Mouse (Mus musculus) midbrain, embryonic 13.5 days (tissue): ENCODE results near the gene Morc4. TPM values are rescaled to one million over a fixed set of nuclear protein-coding genes. Genes with fewer than 3 reads are reported as not detected.

ENCODE experiments used
- ATAC-seq: fragments of 200-750 bp; cut with Nextera tagmentation; 2 replicates; pipeline ENCODE4 v1.8.0; 2017; ENCODE audit warnings: mild to moderate bottlenecking, moderate TSS enrichment, moderate library complexity
- H3K27ac ChIP-seq: fragments of 300-500 bp; sonication (generic); 2 replicates; pipeline ENCODE4 v1.5.1; 2015; ENCODE audit warnings: inconsistent platforms, mild to moderate bottlenecking, moderate library complexity
- H3K27me3 ChIP-seq: fragments of 300-500 bp; sonication (generic); 2 replicates; pipeline ENCODE4 v1.6.1; 2015; ENCODE audit warnings: mild to moderate bottlenecking, inconsistent platforms
- H3K36me3 ChIP-seq: fragments of 300-500 bp; sonication (generic); 2 replicates; pipeline ENCODE4 v1.6.1; 2015; ENCODE audit warnings: mild to moderate bottlenecking, inconsistent platforms
- H3K4me1 ChIP-seq: fragments of 300-500 bp; sonication (generic); replicated peaks from 2 replicates; pipeline ENCODE4 v1.6.1; 2015; ENCODE audit warnings: inconsistent platforms
- H3K4me2 ChIP-seq: fragments of 300-500 bp; sonication (generic); replicated peaks from 2 replicates; pipeline ENCODE4 v1.6.1; 2015; ENCODE audit warnings: moderate library complexity, mild to moderate bottlenecking, inconsistent platforms
- H3K4me3 ChIP-seq: fragments of 300-500 bp; sonication (generic); replicated peaks from 2 replicates; pipeline ENCODE4 v1.5.1; 2015; ENCODE audit warnings: mild to moderate bottlenecking, inconsistent platforms
- H3K9ac ChIP-seq: fragments of 300-500 bp; sonication (generic); replicated peaks from 2 replicates; pipeline ENCODE4 v1.6.1; 2015; ENCODE audit warnings: mild to moderate bottlenecking, inconsistent platforms
- H3K9me3 ChIP-seq: fragments of 300-500 bp; sonication (generic); 2 replicates; pipeline ENCODE4 v1.6.1; 2016; ENCODE audit warnings: mild to moderate bottlenecking, inconsistent platforms
- WGBS: fragments of 180-500 bp; shearing (Covaris S2); methylation state at CpG from one replicate; pipeline ENCODE4 v1.1.7; 2015; 5-methylcytosine and 5-hydroxymethylcytosine counted together
- polyA plus RNA-seq: library from polyadenylated mRNA; unstranded; fragments of >200 nt; fragmentation: Nextera tagmentation; extraction: Ambion mirVana; gene quantifications from 2 replicates; pipeline ENCODE4 v1.2.1, GENCODE M21; 2015

The Morc4 gene
- 3.7 and 3.8 TPM in 2 replicates for polyA plus RNA-seq

- ATAC-seq, result peak; percentile 96
- H3K9ac ChIP-seq, result peak within 1 kb of the TSS; percentile 64
- peak within 1 kb of the TSS; percentile 60 for H3K4me3 ChIP-seq
- H3K4me1 ChIP-seq, result 0 out of 2 replicates have a peak, but pooled peaks cover 2% of the 10 kb centered on the region
- no peaks in the 10 kb centered on the region for H3K36me3 ChIP-seq
- WGBS, result 29% methylated on average over 74 of the region's 87 CpGs
- H3K4me2 ChIP-seq, result peak within 1 kb of the TSS; percentile 66
- H3K27me3 ChIP-seq, result peaks cover 39% of the 10 kb centered on the region; the same call in 1 of the 2 replicates
- peak within 1 kb of the TSS; percentile 51; the same call in 1 of the 2 replicates for H3K27ac ChIP-seq
- no peaks in the 10 kb centered on the region for H3K9me3 ChIP-seq
Observed at GRCm38 (mm10) chrX:139870938-139871791, at the start of gene Morc4. TSS of gene Morc4 (minus strand) at chrX:139871677.

- no peaks in the 10 kb centered on the region for H3K36me3 ChIP-seq
- no peak overlapping the region for H3K9ac ChIP-seq
- peaks cover under 1% of the 10 kb centered on the region; the same call in 1 of the 2 replicates for H3K27me3 ChIP-seq
- no peaks in the 10 kb centered on the region for H3K4me1 ChIP-seq
- H3K9me3 ChIP-seq, result no peaks in the 10 kb centered on the region
- no peak overlapping the region for H3K4me2 ChIP-seq
- 77% methylated on average over 4 of the region's 4 CpGs for WGBS
- ATAC-seq, result no peak
- H3K4me3 ChIP-seq, result no peak overlapping the region
- no peak overlapping the region for H3K27ac ChIP-seq
Observed at GRCm38 (mm10) chrX:139920572-139920971, 49.1 kb upstream of the Morc4 start.

DNA sequence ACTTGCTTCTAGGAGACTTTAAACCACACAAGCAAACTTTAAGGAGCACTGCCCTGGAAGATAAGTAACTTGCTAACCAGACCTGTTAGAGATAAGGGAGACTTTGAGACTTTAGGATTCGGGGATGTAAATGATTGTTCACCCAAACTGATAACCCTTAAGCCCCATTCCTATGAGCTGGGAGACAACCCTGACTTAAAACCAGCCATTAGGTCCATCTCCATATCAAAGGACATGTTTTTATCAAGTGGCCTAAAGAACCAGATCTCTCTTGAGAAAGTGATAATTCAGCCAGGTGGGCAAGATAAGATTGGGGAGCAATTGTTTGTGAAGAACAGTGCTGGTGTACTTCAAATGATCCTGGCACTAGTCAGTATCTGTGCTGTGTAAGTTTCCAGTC, 19.9 kb upstream of the Morc4 start:
- 68% methylated on average over 1 of the region's 1 CpGs for WGBS
- peaks cover 2% of the 10 kb centered on the region; the same call in 1 of the 2 replicates for H3K27me3 ChIP-seq
- no peaks in the 10 kb centered on the region for H3K36me3 ChIP-seq
- no peaks in the 10 kb centered on the region for H3K4me1 ChIP-seq
- no peak overlapping the region for H3K9ac ChIP-seq
- H3K9me3 ChIP-seq, result no peaks in the 10 kb centered on the region
- no peak overlapping the region for H3K4me3 ChIP-seq
- no peak for ATAC-seq
- no peak overlapping the region for H3K27ac ChIP-seq
- no peak overlapping the region for H3K4me2 ChIP-seq

- no peak overlapping the region for H3K4me2 ChIP-seq
- H3K27me3 ChIP-seq, result peaks cover 22% of the 10 kb centered on the region; the same call in 1 of the 2 replicates
- H3K36me3 ChIP-seq, result no peaks in the 10 kb centered on the region
- no peak overlapping the region for H3K4me3 ChIP-seq
- no peaks in the 10 kb centered on the region for H3K9me3 ChIP-seq
- no peaks in the 10 kb centered on the region for H3K4me1 ChIP-seq
- ATAC-seq, result no peak
- no peak overlapping the region for H3K27ac ChIP-seq
- no peak overlapping the region for H3K9ac ChIP-seq
Observed at GRCm38 (mm10) chrX:139883221-139883620, 11.7 kb upstream of the Morc4 start.

- Histone ChIP-seq H3K4me1 (peaks cover 4% of the 10 kb centered on the region; the same call in 1 of the 2 replicates), H3K4me2 (no peak overlapping the region), H3K4me3 (no peak overlapping the region), H3K9me3 (no peaks in the 10 kb centered on the region), H3K9ac (no peak overlapping the region), H3K27ac (no peak overlapping the region), H3K36me3 (no peaks in the 10 kb centered on the region), H3K27me3 (peaks cover 52% of the 10 kb centered on the region; the same call in 1 of the 2 replicates)
- WGBS, result 14% methylated on average over 3 of the region's 3 CpGs
- no peak for ATAC-seq
Observed at GRCm38 (mm10) chrX:139877936-139878335, 6.5 kb upstream of the Morc4 start.

DNA sequence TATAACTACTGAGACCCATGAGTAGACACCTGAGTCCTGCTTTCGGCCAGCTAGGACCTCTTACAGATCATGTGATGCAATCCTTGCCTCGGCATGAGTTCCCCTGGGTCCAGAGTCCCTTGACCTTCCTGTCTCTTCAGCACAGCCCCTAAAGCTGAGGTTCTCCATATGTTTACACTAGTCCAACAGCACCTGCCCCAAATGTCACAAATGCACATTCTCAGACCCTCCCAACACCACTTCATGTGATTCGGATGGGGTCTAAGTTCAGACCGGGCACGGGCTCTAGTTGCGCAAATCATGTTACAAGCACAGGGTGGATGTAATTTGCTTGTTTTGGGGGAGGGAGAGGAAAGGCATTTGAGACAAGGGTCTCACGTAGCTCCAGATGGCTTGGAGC, 5.6 kb upstream of the Morc4 start:
- WGBS, result 86% methylated on average over 7 of the region's 7 CpGs
- Histone ChIP-seq H3K4me2 (no peak overlapping the region), H3K4me3 (no peak overlapping the region), H3K27ac (no peak overlapping the region), H3K36me3 (no peaks in the 10 kb centered on the region), H3K9ac (no peak overlapping the region), H3K4me1 (peaks cover 4% of the 10 kb centered on the region; the same call in 1 of the 2 replicates), H3K27me3 (peaks cover 56% of the 10 kb centered on the region; the same call in 1 of the 2 replicates), H3K9me3 (no peaks in the 10 kb centered on the region)
- ATAC-seq, result no peak

- Histone ChIP-seq H3K4me3 (peak overlapping the region; percentile 60), H3K4me2 (peak overlapping the region; percentile 66), H3K36me3 (no peaks in the 10 kb centered on the region), H3K27ac (no peak overlapping the region), H3K4me1 (0 out of 2 replicates have a peak, but pooled peaks cover 2% of the 10 kb centered on the region), H3K9me3 (no peaks in the 10 kb centered on the region), H3K9ac (no peak overlapping the region), H3K27me3 (peaks cover 30% of the 10 kb centered on the region; the same call in 1 of the 2 replicates)
- 22% methylated on average over 15 of the region's 15 CpGs for WGBS
- ATAC-seq, result peak; percentile 26; the same call in 1 of the 2 replicates
Observed at GRCm38 (mm10) chrX:139870300-139870711, 1.2 kb downstream of the Morc4 start.

DNA sequence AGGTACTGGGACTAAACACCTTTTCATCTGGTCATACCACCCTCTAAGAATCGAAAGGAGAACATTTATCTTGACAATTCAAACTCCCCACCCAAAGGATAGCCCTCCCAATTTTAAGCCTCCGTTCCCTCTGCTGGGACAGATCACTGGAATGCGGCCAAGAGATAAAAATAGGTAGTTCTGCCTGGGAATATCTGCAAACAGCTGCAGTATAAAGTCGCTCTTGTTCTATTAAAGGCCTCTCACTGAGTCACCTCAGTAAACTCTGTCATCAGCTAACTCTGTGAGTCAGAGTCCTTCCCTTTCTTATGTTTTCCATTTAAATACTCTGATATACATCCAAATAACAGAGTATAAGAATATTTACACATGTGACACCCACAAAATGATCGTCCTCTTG, 12.1 kb downstream of the Morc4 start:
- H3K27ac ChIP-seq, result no peak overlapping the region
- no peaks in the 10 kb centered on the region for H3K4me1 ChIP-seq
- ATAC-seq, result no peak
- 80% methylated on average over 5 of the region's 5 CpGs for WGBS
- no peak overlapping the region for H3K4me2 ChIP-seq
- no peak overlapping the region for H3K9ac ChIP-seq
- no peak overlapping the region for H3K4me3 ChIP-seq
- no peaks in the 10 kb centered on the region for H3K36me3 ChIP-seq
- H3K9me3 ChIP-seq, result no peaks in the 10 kb centered on the region
- peaks cover 26% of the 10 kb centered on the region for H3K27me3 ChIP-seq

GRCm38 (mm10) chrX:139854795-139855194, 16.7 kb downstream of the Morc4 start:
- Histone ChIP-seq H3K9ac (no peak overlapping the region), H3K9me3 (no peaks in the 10 kb centered on the region), H3K36me3 (no peaks in the 10 kb centered on the region), H3K4me1 (no peaks in the 10 kb centered on the region), H3K27ac (no peak overlapping the region), H3K4me2 (no peak overlapping the region), H3K27me3 (peaks cover 15% of the 10 kb centered on the region; the same call in 1 of the 2 replicates), H3K4me3 (no peak overlapping the region)
- 94% methylated on average over 4 of the region's 4 CpGs for WGBS
- ATAC-seq, result no peak

- no peaks in the 10 kb centered on the region for H3K9me3 ChIP-seq
- H3K27me3 ChIP-seq, result peaks cover 7% of the 10 kb centered on the region; the same call in 1 of the 2 replicates
- H3K27ac ChIP-seq, result no peak overlapping the region
- H3K4me3 ChIP-seq, result no peak overlapping the region
- no peaks in the 10 kb centered on the region for H3K4me1 ChIP-seq
- H3K9ac ChIP-seq, result no peak overlapping the region
- no peak for ATAC-seq
- WGBS, result 82% methylated on average over 6 of the region's 6 CpGs
- no peak overlapping the region for H3K4me2 ChIP-seq
- no peaks in the 10 kb centered on the region for H3K36me3 ChIP-seq
Observed at GRCm38 (mm10) chrX:139841091-139841490, 30.4 kb downstream of the Morc4 start.

DNA sequence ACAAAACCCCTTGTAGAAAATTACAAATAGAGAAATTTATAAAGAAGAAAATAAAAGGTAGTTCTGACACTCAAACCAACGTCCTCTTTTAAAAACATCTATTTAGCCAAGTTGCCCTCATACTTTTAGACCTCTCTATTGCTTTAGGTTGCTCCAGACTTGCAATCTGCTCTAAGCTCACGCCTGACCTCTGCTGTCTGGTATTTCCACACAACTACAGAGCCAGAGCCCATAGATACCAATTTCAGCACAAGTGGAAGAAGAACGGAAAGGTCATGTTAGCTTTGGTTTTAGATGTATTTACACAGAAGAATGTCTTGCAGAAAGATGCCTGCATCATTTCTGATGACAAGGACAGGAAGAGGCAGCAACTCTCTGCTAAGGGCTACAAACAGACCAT, 32.4 kb downstream of the Morc4 start:
- no peaks in the 10 kb centered on the region for H3K4me1 ChIP-seq
- no peak overlapping the region for H3K9ac ChIP-seq
- no peak overlapping the region for H3K4me3 ChIP-seq
- 46% methylated on average over 3 of the region's 3 CpGs for WGBS
- H3K36me3 ChIP-seq, result no peaks in the 10 kb centered on the region
- no peak for ATAC-seq
- H3K4me2 ChIP-seq, result no peak overlapping the region
- no peak overlapping the region for H3K27ac ChIP-seq
- H3K27me3 ChIP-seq, result peaks cover 7% of the 10 kb centered on the region; the same call in 1 of the 2 replicates
- H3K9me3 ChIP-seq, result no peaks in the 10 kb centered on the region

- 0 out of 2 replicates have a peak, but pooled peaks have one; percentile 14 for ATAC-seq
- no peak overlapping the region for H3K4me2 ChIP-seq
- no peaks in the 10 kb centered on the region for H3K4me1 ChIP-seq
Observed at GRCm38 (mm10) chrX:139832464-139832863, 39.0 kb downstream of the Morc4 start.

More at GRCm38 (mm10) chrX:139832464-139832863, 39.0 kb downstream of the Morc4 start:
- Histone ChIP-seq H3K9ac (no peak overlapping the region), H3K4me3 (no peak overlapping the region), H3K27me3 (peaks cover 4% of the 10 kb centered on the region; the same call in 1 of the 2 replicates), H3K36me3 (no peaks in the 10 kb centered on the region), H3K27ac (no peak overlapping the region), H3K9me3 (no peaks in the 10 kb centered on the region)
- 28% methylated on average over 5 of the region's 5 CpGs for WGBS
